Mouse (Mus musculus) thymus, postnatal 10 days (tissue): ENCODE measurements around the gene Vipr2.

ENCODE experiments used
- DNase-seq, 2 experiments: peaks; one replicate each; pipeline ENCODE4 v3.0.0; 2021; ENCODE audit warnings: low spot score in 2 of 2

Vipr2 gene

DNA sequence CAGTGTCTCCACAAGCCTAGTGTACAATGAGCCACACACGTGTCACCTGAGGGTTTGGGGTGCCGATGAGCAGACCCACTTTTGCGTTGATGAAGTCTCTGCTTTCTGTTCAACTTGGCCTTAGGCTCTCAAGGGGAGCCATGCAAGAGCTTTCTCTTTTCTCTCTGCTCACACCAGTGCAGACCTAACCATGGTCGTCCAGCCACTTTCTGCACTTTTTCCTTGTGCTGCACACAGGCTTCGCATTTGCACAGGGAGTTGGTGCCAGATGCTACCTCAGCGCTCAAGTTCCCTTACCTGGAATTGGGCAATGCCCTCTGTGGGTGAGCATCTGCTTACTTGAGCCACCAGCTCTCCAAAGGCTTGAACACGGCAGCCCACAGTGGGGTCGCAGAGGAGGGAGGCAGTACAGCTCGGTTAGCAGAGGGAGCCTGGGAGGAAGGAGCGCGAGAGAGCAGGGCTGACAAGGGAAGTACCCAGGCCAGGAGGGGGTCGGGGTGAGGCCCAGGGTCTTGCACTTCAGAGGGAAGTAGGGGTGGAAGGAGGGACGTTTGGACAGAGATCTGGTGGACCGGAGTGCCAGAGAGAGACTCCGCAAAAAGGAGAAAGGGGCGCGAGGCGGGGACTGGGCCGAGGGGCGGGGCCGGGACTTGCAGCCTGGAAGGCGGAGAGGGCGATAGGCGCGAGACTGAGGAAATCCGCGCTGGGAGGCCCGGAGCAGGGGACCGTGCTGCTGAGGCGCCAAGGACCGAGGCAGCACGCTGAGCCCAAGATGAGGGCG lies at the start of gene Vipr2:
Gene Vipr2, plus strand, starts transcription at position 653 of the 781 bp plus-strand sequence.
- peak; percentile 32 to 57 for DNase-seq

DNA sequence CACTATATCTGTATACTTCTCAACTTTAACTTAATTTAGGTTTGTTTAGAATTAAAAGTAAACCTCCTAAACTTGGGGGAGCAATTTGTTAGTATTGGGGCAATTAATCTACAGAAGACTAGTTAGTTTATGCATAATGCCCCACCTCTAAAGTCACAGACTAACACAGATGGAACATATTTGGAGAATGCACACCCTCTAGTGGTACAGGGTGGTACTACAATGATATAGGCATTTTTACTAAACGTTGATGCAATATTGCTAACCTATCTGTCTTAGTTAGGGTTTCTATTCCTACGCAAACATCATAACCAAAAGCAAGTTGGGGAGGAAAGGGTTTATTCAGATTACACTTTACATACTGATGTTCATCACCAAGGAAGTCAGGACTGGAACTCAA lies 49.4 kb upstream of the Vipr2 start:
- peak in 1 of 2 experiments; percentile 39 for DNase-seq

DNA sequence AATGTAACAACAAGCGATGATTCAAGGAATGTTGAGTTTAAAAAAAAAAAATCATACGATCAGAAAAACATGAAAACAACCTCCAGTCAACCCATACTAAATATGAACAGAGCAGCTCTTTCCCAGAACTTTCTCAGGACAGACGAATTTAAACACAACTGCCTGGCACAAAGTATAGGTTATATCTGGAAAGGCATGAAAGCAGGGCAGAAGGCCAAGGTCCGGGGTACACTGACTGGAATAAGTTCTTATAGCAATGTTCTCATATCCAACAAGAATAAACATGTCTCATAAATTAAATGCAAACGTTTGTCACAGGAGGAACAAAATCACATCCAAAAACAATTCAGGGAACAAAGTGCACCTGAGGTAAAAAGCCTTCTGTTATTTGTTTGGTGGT lies 42.2 kb upstream of the Vipr2 start:
- no peak for DNase-seq

DNA sequence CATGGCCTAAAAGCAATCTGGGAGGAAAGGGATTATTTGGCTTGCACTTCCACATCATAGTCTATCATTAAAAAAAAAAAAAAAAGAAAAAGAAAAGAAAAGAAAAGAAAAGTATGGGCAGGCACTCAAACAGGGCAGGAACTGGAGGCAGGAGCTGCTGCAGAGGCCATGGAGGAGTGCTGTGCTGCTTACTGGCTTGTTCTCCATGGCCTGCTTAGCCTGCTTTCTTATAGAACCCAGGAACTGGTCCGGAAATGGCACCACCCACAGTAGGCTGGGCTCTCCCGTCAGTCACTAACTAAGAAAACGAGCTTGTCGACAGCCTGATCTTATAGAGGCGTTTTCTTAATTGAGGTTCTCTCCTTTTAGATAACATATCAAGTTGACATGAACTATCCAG lies 32.7 kb upstream of the Vipr2 start:
- no peak for DNase-seq

DNA sequence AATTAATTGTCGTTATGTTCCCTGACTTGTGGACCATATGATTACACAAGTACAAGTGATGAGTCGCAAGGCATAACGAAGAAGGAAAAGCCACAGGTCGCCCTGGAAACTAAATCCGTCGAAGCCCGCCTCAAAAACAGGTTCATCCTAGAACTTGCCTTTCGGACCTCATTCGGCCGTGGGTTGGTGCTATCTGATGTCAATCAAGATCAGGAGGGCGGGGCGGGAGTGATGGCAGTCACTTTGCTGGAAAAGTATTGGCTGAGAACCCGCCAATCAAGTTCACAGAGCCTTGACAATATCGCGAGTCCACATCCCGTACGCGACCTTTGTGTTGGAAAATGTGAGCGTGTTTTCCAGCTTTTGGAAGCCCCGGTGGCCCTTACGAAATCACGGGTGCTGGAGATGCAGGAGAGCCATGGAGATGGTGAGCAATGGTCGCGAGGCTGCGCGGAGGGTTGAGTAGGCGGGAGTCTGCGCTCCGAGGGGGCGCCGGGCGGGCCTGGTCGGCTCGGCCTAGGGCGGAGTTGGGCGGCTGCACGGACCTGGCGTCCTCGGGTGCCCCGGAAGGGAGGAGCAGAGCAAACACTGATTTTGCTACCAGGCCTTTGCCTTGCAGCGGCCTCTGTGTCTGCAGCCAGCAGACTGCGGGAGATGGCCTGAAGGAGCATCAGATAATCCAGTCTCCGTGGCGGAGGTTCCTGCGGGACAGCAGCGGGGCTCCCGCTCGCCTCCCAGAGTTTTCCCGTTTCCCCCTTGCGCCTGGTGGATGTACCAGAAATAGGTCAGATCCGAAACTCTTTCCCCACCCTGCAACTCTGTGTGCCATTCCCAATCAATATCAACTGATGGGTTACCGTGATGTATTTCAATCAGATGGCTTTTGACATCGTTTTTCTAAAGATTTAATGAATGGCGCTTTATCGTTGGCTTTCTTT lies 29.8 kb upstream of the Vipr2 start, which contains the start of gene Zfp386:
Gene Zfp386, plus strand, starts transcription at position 285 of the 938 bp plus-strand sequence.
- DNase-seq, result peak; percentile 98

DNA sequence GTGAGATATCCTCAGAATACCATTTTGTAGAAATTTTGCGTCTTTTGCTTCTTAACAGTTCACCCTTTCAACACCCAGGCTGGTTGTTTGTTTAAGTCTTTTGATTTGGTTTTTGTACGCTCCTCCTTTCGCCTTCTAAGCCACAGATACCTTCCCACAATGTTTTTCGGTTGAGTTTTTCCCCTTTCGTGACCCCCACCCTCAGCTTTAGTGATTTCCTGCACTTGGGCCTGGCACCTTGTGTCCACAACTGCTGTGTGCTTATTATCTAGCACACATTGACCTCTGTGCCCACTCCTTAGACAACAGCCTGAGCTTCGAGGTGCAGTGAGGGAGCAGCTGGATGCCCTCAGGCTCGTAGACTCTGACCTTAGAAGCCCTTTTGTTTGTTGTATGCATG lies 28.8 kb upstream of the Vipr2 start:
- no peak for DNase-seq

DNA sequence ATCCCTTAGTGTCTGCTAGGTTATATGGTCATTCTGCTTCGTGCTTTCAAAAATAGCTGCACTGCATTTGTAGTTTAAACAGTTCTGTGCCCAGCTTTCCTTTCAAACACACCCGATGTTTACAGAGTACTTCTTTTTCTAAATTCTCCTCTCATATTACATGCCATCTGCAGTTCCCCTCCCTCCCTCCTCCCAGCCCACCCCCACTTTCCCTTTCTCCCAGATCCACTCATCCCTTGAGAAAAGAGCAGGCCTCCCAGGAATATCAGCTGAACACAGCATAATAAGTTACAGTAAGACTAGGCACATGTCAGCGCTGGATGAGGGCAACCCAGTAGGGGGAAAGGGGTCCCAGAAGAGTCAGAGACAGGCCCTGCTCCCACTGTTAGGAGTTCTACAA lies 28.3 kb upstream of the Vipr2 start:
- DNase-seq, result no peak

DNA sequence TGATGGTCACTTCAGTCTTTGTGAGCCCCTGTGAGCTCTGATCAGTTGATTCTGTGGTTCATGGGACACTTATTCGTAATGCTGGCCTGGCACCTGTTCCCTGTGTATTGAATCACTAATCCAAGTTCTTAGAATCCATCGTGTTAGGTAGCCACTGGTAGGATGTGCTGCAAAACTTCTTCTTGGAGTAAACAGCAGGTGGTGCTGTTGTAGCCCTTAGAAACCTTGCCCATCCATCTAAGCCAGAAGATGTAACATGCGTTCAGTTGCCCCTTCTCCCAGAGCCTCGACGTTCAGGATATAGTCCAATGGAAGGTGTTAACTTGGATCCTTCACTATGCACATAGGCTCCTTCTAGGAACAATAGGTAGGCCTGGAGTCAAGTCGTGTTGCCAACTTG lies 27.8 kb upstream of the Vipr2 start:
- peak in 1 of 2 experiments; percentile 31 for DNase-seq

DNA sequence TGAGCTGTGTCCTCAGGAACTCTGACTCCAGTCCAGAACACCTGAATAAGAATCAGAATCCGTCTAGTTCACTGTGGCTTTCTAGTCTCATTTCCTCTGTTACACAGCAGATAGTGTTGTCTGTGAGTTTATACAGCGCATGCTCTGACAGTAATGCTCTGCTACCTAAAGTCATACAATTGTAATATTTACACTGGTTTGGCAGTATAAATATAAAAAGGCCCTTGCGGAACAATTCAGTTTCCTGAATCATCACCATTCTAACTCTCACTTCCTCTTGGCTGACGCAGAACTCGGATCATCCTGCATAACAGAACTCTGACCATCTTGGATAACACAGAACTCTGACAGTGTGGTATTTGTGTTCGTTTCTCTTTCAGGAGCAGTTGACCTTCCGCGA lies 23.2 kb upstream of the Vipr2 start:
- DNase-seq, result no peak

DNA sequence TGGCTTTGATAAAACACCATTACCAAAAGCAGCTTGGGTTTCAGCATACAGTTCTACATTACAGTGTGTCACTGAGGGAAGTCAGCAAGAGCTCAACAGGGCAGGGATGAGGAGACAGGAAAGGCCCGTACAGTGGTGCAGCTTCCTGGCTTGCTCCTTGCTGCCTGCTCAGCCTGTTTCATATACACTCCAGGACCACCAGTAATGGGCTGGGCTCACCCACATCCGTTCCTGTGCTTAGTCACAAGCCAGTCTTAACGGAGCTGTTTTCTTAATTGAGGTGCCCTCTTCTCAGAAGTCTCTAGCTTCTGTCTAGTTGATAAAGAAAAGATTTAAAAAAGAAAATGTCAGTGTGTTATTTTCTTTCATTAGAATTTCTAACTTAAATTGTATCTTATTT lies 21.4 kb upstream of the Vipr2 start:
- no peak for DNase-seq

DNA sequence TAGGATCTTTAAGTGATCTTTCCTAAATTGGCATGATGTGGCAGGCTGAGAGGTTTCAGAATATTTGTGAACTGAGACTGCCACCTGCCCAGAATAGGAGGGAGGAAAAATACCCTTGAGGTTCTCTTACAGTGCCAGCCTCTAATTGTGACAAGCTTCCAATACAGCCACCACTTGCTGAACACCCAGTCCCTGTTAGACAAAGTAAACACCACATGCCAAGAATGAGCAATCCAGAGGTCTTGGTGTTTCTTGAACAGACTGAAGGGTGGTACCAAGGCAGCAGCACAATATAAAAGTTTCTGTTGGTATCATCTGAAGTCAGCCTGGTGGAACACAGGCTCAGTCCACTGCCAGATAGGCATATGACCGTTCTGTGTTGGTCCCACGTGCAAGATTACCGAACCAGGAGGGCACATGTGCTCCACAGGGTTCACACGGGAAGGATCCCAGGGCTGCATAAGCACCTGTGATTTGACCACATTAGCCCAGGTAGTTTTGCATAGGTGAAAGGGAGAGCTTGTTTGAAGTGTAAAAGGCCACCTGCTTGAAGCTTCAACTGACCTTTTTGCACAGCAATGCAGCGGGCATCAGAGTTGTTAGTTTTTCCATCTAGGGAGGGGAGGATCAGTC lies 15.8 kb upstream of the Vipr2 start:
- DNase-seq, result no peak

DNA sequence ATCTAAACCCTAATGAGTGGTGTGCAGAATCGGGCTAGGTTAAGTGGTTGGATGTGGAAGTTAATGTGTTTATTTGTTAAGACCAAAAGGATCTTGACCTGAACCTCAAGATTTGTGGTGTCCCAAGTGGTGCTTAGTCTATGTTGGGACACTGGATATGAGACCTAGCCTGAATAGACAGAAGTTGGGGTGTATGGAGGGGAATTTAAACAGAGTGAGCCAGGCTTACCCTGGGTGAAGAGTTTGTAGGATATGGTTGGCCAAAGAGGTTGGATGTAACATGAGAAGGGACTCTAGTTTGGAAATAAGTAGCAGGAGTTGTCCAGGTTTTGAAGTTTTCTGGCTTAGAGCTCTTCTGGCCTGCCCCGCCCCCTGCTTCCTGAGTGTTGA lies 15.3 kb upstream of the Vipr2 start:
- DNase-seq, result no peak

DNA sequence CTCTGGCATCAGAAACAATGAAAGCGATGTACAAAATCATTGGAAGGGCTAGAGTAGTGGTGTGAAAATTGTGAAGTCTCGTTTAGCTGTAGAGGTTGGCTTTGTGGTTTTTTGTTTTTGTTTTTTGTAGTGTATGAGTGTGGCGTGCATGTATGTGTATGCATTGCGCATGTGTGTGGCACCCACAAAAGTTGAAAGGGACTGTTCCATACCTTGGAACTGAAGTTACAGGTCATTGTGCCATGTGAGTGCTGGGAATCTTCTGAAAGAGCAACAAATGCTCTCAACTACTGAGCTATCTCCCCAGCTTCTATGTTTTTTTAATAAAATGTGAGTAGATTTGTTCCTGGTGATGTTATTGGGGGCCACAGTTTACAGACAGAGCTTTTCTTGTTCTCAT lies 14.5 kb upstream of the Vipr2 start:
- no peak for DNase-seq

DNA sequence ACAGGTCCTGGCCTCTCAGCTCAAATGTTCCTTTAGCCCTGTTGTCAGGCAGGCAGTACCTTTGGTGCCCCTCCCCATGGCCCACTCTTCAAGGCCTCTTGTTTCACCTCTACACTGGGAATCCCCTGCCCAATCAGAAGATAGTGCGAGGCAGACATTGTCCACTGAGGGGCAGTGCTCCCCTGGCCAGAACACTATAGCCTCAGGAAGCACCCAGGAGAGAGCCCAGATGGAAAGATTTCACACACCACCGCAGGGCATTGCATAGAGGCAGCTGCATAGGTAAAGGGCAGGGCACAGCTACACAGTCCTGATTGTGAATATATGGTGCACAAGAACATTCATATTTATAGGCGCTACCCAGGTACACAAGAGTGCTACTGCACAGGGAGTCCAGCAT lies 6.5 kb upstream of the Vipr2 start:
- no peak for DNase-seq

DNA sequence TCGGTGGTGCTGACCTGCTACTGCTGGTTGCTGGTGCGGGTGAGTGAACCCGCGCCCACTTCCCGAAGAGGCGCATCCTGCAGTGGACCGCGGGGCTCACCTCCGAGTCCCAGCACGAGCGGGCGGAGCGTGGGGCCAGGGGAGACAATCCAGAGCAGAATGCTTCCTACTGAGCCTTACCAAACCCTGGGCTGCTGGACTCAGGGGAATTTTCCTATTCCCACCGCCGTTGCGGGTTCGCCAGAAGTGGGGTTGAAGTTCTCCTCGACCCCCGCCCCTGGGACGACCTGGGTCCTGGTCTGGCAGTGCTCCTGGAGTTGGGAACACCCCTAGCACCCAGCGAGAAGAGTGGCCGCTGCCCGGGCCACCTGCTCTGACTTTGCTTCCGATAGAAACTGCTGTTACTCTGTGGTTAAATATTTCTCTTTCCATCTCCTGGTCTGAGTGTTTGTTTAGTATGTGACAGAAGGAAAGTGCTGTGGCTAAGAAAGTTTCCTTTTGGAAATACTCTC lies 385 bp downstream of the Vipr2 start:
- no peak for DNase-seq

DNA sequence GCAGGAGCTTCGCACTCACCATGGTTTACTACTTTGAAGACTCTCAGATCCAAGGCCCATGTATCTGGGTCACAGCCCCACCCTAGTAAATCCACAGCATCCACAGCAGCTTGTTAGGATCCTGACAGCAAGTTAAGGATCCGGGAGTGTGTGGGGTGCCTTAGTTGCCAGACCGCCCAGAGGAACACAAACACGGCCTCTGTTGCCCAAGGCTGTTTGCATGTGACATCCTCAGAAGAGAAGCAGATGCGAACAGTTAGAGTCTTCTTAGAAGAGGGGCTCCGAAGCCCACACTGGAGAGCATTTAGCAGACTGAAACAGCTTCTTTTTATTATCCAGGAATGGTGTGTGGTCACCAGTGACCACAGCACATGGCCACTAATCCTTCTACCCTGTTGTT lies 5.6 kb downstream of the Vipr2 start:
- DNase-seq, result no peak

DNA sequence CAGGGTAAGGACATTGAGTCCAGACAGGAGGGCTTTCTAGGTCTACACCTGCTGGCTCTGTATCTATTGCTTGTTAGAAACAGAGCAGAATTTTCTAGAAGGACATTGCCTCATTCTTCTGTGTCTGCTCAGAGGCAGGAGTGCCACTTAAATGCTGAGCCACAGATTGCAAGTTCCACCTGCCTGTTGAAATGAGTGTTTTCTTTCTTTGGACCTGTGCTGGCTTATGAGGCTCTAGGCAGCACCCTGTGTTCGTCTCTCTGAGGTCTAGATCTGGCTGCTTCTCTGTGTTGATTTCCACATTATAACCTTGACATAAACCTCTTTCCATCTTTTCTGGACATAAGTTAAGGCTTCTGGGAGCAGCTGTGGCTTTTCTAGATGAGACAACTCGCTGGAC lies 6.8 kb downstream of the Vipr2 start:
- DNase-seq, result no peak

DNA sequence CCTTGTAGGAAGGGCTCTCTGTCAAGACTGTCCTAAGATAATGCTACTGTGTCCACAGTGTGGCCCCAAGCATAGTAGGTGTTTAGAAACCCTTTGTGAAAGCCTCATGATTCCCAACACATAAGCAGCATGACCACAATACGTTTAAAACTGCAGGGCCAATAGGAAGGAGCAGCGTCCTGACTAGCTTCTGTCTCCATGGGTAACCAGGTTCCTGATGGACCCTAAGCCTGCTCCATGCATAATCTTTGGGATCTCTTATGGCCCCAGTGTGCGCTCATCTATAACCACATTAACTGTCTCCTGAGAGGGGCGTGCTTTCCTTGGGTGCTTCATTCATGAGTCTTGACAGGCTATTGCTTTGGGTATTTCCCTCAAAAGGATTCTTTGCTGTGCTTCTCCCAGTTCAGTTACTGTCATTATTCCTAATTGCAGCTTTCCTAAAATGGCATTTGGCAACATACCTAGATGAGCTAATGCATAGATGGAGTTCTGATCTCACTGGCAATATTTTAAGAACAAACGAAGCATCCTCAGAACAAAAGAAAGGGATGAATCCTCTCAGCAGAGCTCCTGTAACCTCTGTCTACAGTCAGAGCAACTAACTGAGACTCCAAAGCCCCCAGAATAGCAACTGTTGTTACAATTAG lies 9.6 kb downstream of the Vipr2 start:
- DNase-seq, result no peak

DNA sequence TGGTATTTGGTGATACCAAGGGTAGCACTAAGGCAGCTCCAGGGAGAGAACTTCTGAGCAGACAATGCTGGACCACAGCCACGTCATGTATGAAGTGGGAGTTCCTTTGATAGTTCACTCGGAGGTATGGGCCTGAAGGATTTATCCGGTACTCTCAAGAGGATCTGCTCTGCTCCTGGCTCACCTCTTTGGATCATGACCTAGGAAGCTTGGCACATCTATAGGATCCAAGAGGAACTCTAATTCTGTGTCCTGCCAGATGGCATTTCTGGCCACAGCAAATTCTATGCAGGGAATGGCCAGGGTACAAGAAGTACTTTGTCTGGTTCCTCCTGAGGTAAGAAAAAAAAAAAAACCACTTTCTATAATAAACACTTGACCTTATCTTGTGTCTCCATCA lies 12.3 kb downstream of the Vipr2 start:
- no peak for DNase-seq

DNA sequence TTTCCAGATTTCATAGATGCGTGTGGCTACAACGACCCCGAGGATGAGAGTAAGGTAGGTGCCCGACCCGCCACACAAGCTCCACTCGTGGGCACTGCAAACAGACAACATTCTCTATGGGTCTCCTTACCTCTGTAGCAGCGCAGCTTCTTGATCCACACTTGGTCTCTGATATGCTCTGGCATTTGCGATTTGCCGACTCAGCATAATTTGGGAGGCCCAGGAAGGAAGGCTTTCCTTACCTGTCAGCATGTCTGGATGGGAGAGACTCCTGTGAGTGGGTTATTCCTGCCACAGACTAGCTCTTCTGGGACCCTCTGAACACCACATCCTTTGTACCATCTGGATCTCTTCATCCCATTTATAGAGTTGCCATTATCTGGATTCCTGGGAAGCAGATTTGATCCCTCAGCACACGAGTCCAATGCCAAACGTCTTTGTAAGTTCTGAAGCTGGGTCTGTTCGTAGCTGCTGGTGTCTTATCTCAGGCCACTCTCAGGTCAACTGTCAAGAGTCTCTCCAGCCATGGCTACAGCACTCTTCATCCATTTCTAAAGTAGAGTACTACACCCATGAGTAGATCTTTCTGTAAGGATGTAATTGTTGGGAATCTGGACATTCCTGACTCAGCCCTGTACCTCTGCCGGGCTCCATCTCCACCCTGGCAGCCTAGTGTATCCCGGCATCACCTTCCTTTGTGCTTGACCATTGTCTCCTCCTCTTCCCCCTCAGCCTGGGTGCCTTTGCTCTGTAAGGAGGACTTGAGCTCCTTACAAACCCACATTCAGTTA lies 17.4 kb downstream of the Vipr2 start:
- no peak for DNase-seq

DNA sequence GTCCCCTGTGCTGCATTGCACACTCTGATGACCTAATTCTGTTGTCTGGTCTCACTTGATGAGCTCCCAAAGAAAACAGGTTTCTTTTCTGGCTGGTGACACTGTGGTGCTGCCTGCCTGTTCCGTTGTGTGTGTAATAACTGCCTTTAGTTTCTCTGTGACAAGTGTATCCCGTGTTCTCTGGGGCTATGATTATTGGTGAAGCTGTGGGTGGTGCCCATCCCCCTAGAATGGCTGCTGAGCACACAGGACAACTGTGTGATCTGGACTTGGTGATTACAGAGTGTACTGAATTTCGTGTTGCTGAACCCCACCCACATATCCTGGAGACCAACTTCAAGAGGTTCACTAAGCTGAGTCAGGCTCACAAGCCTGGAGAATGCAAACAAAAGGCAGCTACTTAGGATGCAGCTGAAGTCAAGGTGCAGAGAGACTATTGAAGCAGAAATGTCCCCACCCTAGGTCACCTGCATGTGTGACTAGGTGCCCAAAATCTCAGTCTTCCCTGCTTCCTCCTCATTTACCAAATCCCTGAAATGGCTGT lies 18.9 kb downstream of the Vipr2 start:
- DNase-seq, result no peak
